Mouse (Mus musculus): ENCODE data around the gene Acvrl1.

DNA sequence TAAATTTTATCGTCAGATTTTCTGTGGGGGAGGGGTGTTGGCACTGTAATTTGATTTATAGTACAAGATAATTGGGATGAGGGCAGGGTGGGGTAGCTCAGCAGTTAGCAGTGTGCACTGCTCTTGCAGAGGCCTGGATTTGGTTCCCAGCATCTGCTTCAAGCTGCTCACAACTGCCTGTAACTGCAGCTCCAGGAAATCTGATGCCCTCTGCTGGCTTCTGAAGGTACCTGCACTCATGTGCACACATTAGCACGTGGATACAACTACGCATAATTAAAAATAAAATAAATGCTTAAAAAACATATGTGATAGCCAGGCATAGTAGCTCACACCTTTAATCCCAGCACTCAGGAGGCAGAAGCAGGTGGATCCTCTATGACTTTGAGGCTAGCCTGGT lies 57.2 kb downstream of the Acvrl1 start:
- TF ChIP-seq GATA1 (IDR thresholded peaks at IDR 0.05; ENCODE audit: borderline replicate concordance, low read length) (no peak), FLI1 (IDR thresholded peaks at IDR 0.05; ENCODE audit: low read length) (no peak)

Data from megakaryocyte, embryonic 14.5 days (primary cell).